Mouse (Mus musculus): ENCODE data around the gene Il16. TPM values are rescaled to one million over a fixed set of nuclear protein-coding genes. Genes with fewer than 3 reads are reported as not detected.

Il16 gene
- polyA plus RNA-seq, 1 experiment, result 0.11 TPM

GRCm38 (mm10) chr7:83736341-83737115 lies 9.0 kb downstream of the Il16 start:
- H3ac ChIP-seq (ENCODE audit: control insufficient read depth, insufficient read length), result no peak overlapping the region
- no peak for TF ChIP-seq CEBPB (IDR thresholded peaks at IDR 0.05; ENCODE audit: insufficient read depth, poor library complexity, severe bottlenecking)
- TF ChIP-seq TCF3 (IDR thresholded peaks at IDR 0.05; ENCODE audit: insufficient read length, low read depth), result no peak
- TF ChIP-seq REST (IDR thresholded peaks at IDR 0.05; ENCODE audit: insufficient read depth, insufficient read length), result no peak
- no peak for TF ChIP-seq POLR2AphosphoS2 (IDR thresholded peaks at IDR 0.05; ENCODE audit: insufficient read length, low read depth)
- no peak for TF ChIP-seq SRF (IDR thresholded peaks at IDR 0.05; ENCODE audit: control insufficient read depth, insufficient read length, low read depth)
- no peak for TF ChIP-seq TCF12 (IDR thresholded peaks at IDR 0.05; ENCODE audit: insufficient read depth, poor library complexity, severe bottlenecking)
- no peak for TF ChIP-seq USF1 (IDR thresholded peaks at IDR 0.05; ENCODE audit: low read depth)
- TF ChIP-seq E2F4 (IDR thresholded peaks at IDR 0.05; ENCODE audit: insufficient read depth), result no peak
- TF ChIP-seq MYOD1 (IDR thresholded peaks at IDR 0.05; ENCODE audit: control insufficient read depth in 1 of 3, insufficient read length in 2 of 3, low read depth in 2 of 3), result no peak
- TF ChIP-seq POLR2A (IDR thresholded peaks at IDR 0.05; ENCODE audit: insufficient read length, low read depth), result no peak
- no peak for TF ChIP-seq MAX (IDR thresholded peaks at IDR 0.05; ENCODE audit: low read depth)
- TF ChIP-seq MYOG (IDR thresholded peaks at IDR 0.05; ENCODE audit: control insufficient read depth in 1 of 3, insufficient read depth in 1 of 3, insufficient read length in 2 of 3, low read depth in 2 of 3), result no peak
- H3K4me2 ChIP-seq (ENCODE audit: low read depth), result no peak overlapping the region
- no peaks in the 10 kb centered on the region for H3K79me2 ChIP-seq (ENCODE audit: control insufficient read depth, insufficient read depth)
- no peak overlapping the region for H3K4me3 ChIP-seq
- no peaks in the 10 kb centered on the region for H3K27me3 ChIP-seq (ENCODE audit: control insufficient read depth, insufficient read depth, insufficient read length)
- H3K36me3 ChIP-seq (ENCODE audit: control insufficient read depth, insufficient read depth), result no peaks in the 10 kb centered on the region

- Histone ChIP-seq H3K36me3 (ENCODE audit: control insufficient read depth, insufficient read depth) (no peaks in the 10 kb centered on the region), H3ac (ENCODE audit: control insufficient read depth, insufficient read length) (no peak overlapping the region), H3K79me2 (ENCODE audit: control insufficient read depth, insufficient read depth) (no peaks in the 10 kb centered on the region), H3K4me3 (no peak overlapping the region), H3K27me3 (ENCODE audit: control insufficient read depth, insufficient read depth, insufficient read length) (no peaks in the 10 kb centered on the region), H3K4me2 (ENCODE audit: low read depth) (no peak overlapping the region)
- no peak for TF ChIP-seq MYOD1 (IDR thresholded peaks at IDR 0.05; ENCODE audit: control insufficient read depth in 1 of 3, insufficient read length in 2 of 3, low read depth in 2 of 3)
- no peak for TF ChIP-seq MAX (IDR thresholded peaks at IDR 0.05; ENCODE audit: low read depth)
- TF ChIP-seq SRF (IDR thresholded peaks at IDR 0.05; ENCODE audit: control insufficient read depth, insufficient read length, low read depth), result no peak
- no peak for TF ChIP-seq REST (IDR thresholded peaks at IDR 0.05; ENCODE audit: insufficient read depth, insufficient read length)
- TF ChIP-seq CEBPB (IDR thresholded peaks at IDR 0.05; ENCODE audit: insufficient read depth, poor library complexity, severe bottlenecking), result no peak
- TF ChIP-seq USF1 (IDR thresholded peaks at IDR 0.05; ENCODE audit: low read depth), result no peak
- no peak for TF ChIP-seq POLR2AphosphoS2 (IDR thresholded peaks at IDR 0.05; ENCODE audit: insufficient read length, low read depth)
- no peak for TF ChIP-seq E2F4 (IDR thresholded peaks at IDR 0.05; ENCODE audit: insufficient read depth)
- no peak for TF ChIP-seq MYOG (IDR thresholded peaks at IDR 0.05; ENCODE audit: control insufficient read depth in 1 of 3, insufficient read depth in 1 of 3, insufficient read length in 2 of 3, low read depth in 2 of 3)
- no peak for TF ChIP-seq POLR2A (IDR thresholded peaks at IDR 0.05; ENCODE audit: insufficient read length, low read depth)
- no peak for TF ChIP-seq TCF12 (IDR thresholded peaks at IDR 0.05; ENCODE audit: insufficient read depth, poor library complexity, severe bottlenecking)
- no peak for TF ChIP-seq TCF3 (IDR thresholded peaks at IDR 0.05; ENCODE audit: insufficient read length, low read depth)
These were observed 10.3 kb downstream of the Il16 start for GRCm38 (mm10) chr7:83735108-83735781.

GRCm38 (mm10) chr7:83734671-83735082 lies 10.8 kb downstream of the Il16 start:
- Histone ChIP-seq H3K4me3 (no peak overlapping the region), H3K79me2 (ENCODE audit: control insufficient read depth, insufficient read depth) (no peaks in the 10 kb centered on the region)
- no peak for TF ChIP-seq TCF12 (IDR thresholded peaks at IDR 0.05; ENCODE audit: insufficient read depth, poor library complexity, severe bottlenecking)
- no peak for TF ChIP-seq E2F4 (IDR thresholded peaks at IDR 0.05; ENCODE audit: insufficient read depth)
- no peak for TF ChIP-seq MYOG (IDR thresholded peaks at IDR 0.05; ENCODE audit: control insufficient read depth in 1 of 3, insufficient read depth in 1 of 3, insufficient read length in 2 of 3, low read depth in 2 of 3)
- no peak for TF ChIP-seq SRF (IDR thresholded peaks at IDR 0.05; ENCODE audit: control insufficient read depth, insufficient read length, low read depth)
- TF ChIP-seq POLR2AphosphoS2 (IDR thresholded peaks at IDR 0.05; ENCODE audit: insufficient read length, low read depth), result no peak

GRCm38 (mm10) chr7:83734246-83734645 lies 11.3 kb downstream of the Il16 start:
- no peak overlapping the region for H3K4me2 ChIP-seq (ENCODE audit: low read depth)
- H3K4me3 ChIP-seq, result no peak overlapping the region
- no peaks in the 10 kb centered on the region for H3K27me3 ChIP-seq (ENCODE audit: control insufficient read depth, insufficient read depth, insufficient read length)
- TF ChIP-seq CEBPB (IDR thresholded peaks at IDR 0.05; ENCODE audit: insufficient read depth, poor library complexity, severe bottlenecking) (no peak), TCF12 (IDR thresholded peaks at IDR 0.05; ENCODE audit: insufficient read depth, poor library complexity, severe bottlenecking) (no peak), SRF (IDR thresholded peaks at IDR 0.05; ENCODE audit: control insufficient read depth, insufficient read length, low read depth) (no peak), MAX (IDR thresholded peaks at IDR 0.05; ENCODE audit: low read depth) (no peak), REST (IDR thresholded peaks at IDR 0.05; ENCODE audit: insufficient read depth, insufficient read length) (no peak), TCF3 (IDR thresholded peaks at IDR 0.05; ENCODE audit: insufficient read length, low read depth) (no peak), MYOD1 (IDR thresholded peaks at IDR 0.05; ENCODE audit: control insufficient read depth in 1 of 3, insufficient read length in 2 of 3, low read depth in 2 of 3) (no peak), USF1 (IDR thresholded peaks at IDR 0.05; ENCODE audit: low read depth) (no peak)
- no peaks in the 10 kb centered on the region for H3K36me3 ChIP-seq (ENCODE audit: control insufficient read depth, insufficient read depth)
- H3ac ChIP-seq (ENCODE audit: control insufficient read depth, insufficient read length), result no peak overlapping the region
- H3K79me2 ChIP-seq (ENCODE audit: control insufficient read depth, insufficient read depth), result no peaks in the 10 kb centered on the region

More at GRCm38 (mm10) chr7:83734671-83735082, 10.8 kb downstream of the Il16 start:
- Histone ChIP-seq H3K27me3 (ENCODE audit: control insufficient read depth, insufficient read depth, insufficient read length) (no peaks in the 10 kb centered on the region), H3ac (ENCODE audit: control insufficient read depth, insufficient read length) (no peak overlapping the region), H3K4me2 (ENCODE audit: low read depth) (no peak overlapping the region), H3K36me3 (ENCODE audit: control insufficient read depth, insufficient read depth) (no peaks in the 10 kb centered on the region)

All from myocyte (in vitro differentiated cells).